14 mouse cellular contexts compared by ENCODE assay signal in genomic region chr2:44397735-44398337, GRCm38 (mm10).
DNase-seq lines count a peak whose midpoint lies in the region.
"Had no signal": no experiment of that assay in that cellular context is flagged by ENCODE, and none has a peak within 500 bp of the region (broad histone marks: within the 10 kb centered on the region; RNA-seq: fewer than 3 reads in every experiment).

No protein-coding gene starts in this region.

- DNase-seq in cerebellum, postnatal 14 days: peak; percentile 11 to 31
- DNase-seq in cerebellum, postnatal 4 days (ENCODE audit: low spot score in 2 of 2): no peak
- DNase-seq in kidney, adult 11 months: peak; percentile 32
- no peak for DNase-seq in kidney, adult 18-20 months
- DNase-seq in Muller cell, postnatal 12 days (ENCODE audit: inconsistent ontology term): peak; percentile 48
- DNase-seq in mesoderm, embryonic 11.5 days (ENCODE audit: low read depth, low spot score): peak; percentile 55
- DNase-seq in heart, adult 18-20 months: no peak
- DNase-seq in lung, adult 18-20 months: no peak
- DNase-seq: adrenal gland, adult 2 months; cerebellum, postnatal 36 days; heart, postnatal 36 days; kidney, postnatal 4 days; right cerebral cortex, postnatal 25 days; thymus, postnatal 14 days had no signal

Comparison
In these comparisons a context has a peak if more than half of its experiments do, and no peak if none do; other contexts are left out.
1. DNase-seq: peak in cerebellum, postnatal 14 days (2 of 2), kidney, adult 11 months (single experiment), Muller cell, postnatal 12 days (single experiment) and mesoderm, embryonic 11.5 days (single experiment); none in cerebellum, postnatal 4 days (0 of 2), kidney, adult 18-20 months (single experiment), heart, adult 18-20 months (0 of 2) and lung, adult 18-20 months (0 of 2).